Mouse (Mus musculus) hindbrain, embryonic 13.5 days (tissue): ENCODE results near the gene Psg28. TPM values are rescaled to one million over a fixed set of nuclear protein-coding genes. Genes with fewer than 3 reads are reported as not detected.
"Not testable (repeated sequence)": the region's sequence is repeated elsewhere in the genome, so short reads cannot be mapped to it uniquely, and the experiment has no call there.

Experiments used
- ATAC-seq: fragments of 200-750 bp; cut with Nextera tagmentation; 2 replicates; pipeline ENCODE4 v1.8.0; 2017; ENCODE audit warnings: moderate TSS enrichment; ENCODE audit not compliant: low FRiP score
- H3K27ac ChIP-seq: fragments of 300-500 bp; sonication (generic); 2 replicates; pipeline ENCODE4 v1.5.1; 2015; ENCODE audit warnings: inconsistent platforms, mild to moderate bottlenecking, moderate library complexity
- H3K27me3 ChIP-seq: fragments of 300-500 bp; sonication (generic); 2 replicates; pipeline ENCODE4 v1.6.1; 2015; ENCODE audit warnings: mild to moderate bottlenecking, inconsistent platforms
- H3K36me3 ChIP-seq: fragments of 300-500 bp; sonication (generic); 2 replicates; pipeline ENCODE4 v1.6.1; 2015; ENCODE audit warnings: mild to moderate bottlenecking, inconsistent platforms
- H3K4me1 ChIP-seq: fragments of 300-500 bp; sonication (generic); replicated peaks from 2 replicates; pipeline ENCODE4 v1.6.1; 2015; ENCODE audit warnings: inconsistent platforms
- H3K4me2 ChIP-seq: fragments of 300-500 bp; sonication (generic); 2 replicates; pipeline ENCODE4 v1.6.1; 2015; ENCODE audit warnings: inconsistent platforms, mild to moderate bottlenecking, moderate library complexity
- H3K4me3 ChIP-seq: fragments of 300-500 bp; sonication (generic); 2 replicates; pipeline ENCODE4 v1.5.1; 2015; ENCODE audit warnings: mild to moderate bottlenecking, inconsistent platforms
- H3K9ac ChIP-seq: fragments of 300-500 bp; sonication (generic); 2 replicates; pipeline ENCODE4 v1.6.1; 2015; ENCODE audit warnings: mild to moderate bottlenecking, inconsistent platforms
- H3K9me3 ChIP-seq: fragments of 300-500 bp; sonication (generic); 2 replicates; pipeline ENCODE4 v1.6.1; 2016; ENCODE audit warnings: inconsistent platforms
- WGBS: fragments of 180-500 bp; shearing (Covaris S2); methylation state at CpG from one replicate; pipeline ENCODE4 v1.1.7; 2015; 5-methylcytosine and 5-hydroxymethylcytosine counted together
- microRNA-seq: library from miRNA; unstranded; fragments of <30 nt; microRNA quantifications from one replicate; pipeline ENCODE4, GENCODE M21; 2016
- polyA plus RNA-seq: library from polyadenylated mRNA; unstranded; fragments of >200 nt; fragmentation: Nextera tagmentation; extraction: Ambion mirVana; gene quantifications from 2 replicates; pipeline ENCODE4 v1.2.1, GENCODE M21; 2015

The Psg28 gene
- polyA plus RNA-seq: 0.13 TPM in 1 of 2 replicates, not detected in the other

DNA sequence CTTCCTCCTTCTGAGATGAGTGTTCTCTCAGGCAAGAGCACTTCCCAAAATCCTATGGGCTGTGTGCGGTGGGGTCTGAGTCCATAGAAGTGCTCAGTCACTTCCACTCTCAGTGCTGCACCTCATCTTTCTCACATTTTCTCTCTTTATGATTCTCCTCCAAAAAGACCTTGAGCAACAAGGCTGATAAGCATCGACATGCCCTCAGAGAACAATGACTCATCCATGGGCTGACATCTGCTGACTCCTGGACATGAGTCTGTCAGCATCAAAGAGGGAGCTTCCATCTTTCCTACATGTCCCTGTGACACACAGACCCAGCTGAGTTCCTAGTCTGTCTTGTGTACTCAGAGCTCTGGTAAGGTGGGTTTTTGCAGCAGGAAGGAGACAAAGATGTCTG lies at the start of gene Psg28:
Gene Psg28 (minus strand): TSS at position 101 of the 400 bp plus-strand sequence.
- H3K4me2 ChIP-seq, H3K36me3 ChIP-seq, ATAC-seq, H3K4me3 ChIP-seq, H3K27ac ChIP-seq, H3K9ac ChIP-seq, H3K27me3 ChIP-seq, H3K4me1 ChIP-seq: not testable (repeated sequence)
- H3K9me3 ChIP-seq: peaks cover 28% of the 10 kb centered on the region
- 87% methylated on average over 2 of the region's 2 CpGs for WGBS

DNA sequence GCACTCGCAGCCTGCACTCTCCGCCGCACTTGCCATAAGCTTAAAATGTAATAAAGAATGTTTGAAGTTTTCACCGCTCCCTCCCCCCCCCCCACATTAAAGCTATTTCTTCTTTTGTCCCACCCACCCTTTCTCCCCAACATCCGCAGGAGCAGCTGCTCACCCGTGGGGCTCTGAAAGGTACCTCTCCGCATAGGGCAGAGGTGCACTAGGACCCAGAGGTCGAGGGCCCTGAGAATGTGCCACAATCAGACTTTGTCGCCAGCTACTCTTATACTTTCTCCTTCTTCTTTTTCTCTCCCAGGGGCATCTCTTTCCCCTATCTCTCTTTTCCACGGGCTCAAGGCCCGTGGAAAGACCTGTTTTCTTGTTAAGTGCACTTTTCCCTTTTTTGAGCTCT lies 28.4 kb downstream of the Psg28 start:
- Histone ChIP-seq H3K36me3 (no peaks in the 10 kb centered on the region), H3K4me2 (0 out of 2 replicates have a peak overlapping the region, but pooled peaks have one; percentile 8), H3K9me3 (peaks cover 17% of the 10 kb centered on the region), H3K27ac (no peak overlapping the region), H3K4me3 (peak overlapping the region; percentile 30), H3K27me3 (no peaks in the 10 kb centered on the region), H3K9ac (no peak overlapping the region), H3K4me1 (no peaks in the 10 kb centered on the region)
- peak; percentile 72; the same call in 1 of the 2 replicates for ATAC-seq
- 42% methylated on average over 10 of the region's 11 CpGs for WGBS

DNA sequence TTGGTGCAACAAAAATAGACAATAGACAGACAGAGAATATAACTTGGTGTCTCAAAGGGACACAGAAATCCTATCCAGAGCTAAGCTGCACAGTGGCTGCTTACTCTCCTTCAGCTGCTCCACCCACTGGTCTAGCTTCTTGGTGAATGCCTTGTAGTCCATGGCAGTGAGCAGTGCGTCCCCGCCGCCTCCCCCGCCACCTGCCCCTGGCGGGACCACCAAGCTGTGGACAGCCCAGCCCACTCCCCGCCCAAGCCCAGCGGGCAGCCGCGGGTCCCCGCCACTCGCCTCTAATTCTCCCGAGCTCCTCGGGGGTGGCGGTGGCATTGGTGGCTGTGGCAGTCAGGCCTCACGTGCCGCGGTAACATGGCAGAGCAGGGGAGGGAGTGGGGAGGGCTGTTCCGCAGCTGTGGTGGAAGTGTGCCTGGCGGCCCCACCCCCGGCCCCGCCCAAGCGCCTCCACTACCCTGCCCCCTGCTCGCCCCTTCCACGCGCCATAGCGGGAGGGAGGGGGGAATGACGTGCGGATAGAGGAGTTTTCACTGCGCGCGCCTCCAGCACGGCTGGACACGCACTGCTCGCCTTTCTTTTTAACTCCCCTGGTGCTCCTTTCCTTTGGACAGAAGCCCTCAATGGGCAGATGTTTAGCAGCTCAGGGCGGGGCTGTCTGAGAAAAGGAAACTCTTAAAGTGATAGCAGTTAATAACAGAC lies 29.2 kb downstream of the Psg28 start:
- H3K27ac ChIP-seq: peak overlapping the region; percentile 40
- H3K4me1 ChIP-seq: no peaks in the 10 kb centered on the region
- 40% methylated on average over 34 of the region's 35 CpGs for WGBS
- peaks cover 15% of the 10 kb centered on the region for H3K9me3 ChIP-seq
- peak overlapping the region; percentile 30 for H3K4me3 ChIP-seq
- peak; percentile 80 for ATAC-seq
- no peaks in the 10 kb centered on the region for H3K27me3 ChIP-seq
- H3K4me2 ChIP-seq: 0 out of 2 replicates have a peak overlapping the region, but pooled peaks have one; percentile 8
- no peak overlapping the region for H3K9ac ChIP-seq
- no peaks in the 10 kb centered on the region for H3K36me3 ChIP-seq

DNA sequence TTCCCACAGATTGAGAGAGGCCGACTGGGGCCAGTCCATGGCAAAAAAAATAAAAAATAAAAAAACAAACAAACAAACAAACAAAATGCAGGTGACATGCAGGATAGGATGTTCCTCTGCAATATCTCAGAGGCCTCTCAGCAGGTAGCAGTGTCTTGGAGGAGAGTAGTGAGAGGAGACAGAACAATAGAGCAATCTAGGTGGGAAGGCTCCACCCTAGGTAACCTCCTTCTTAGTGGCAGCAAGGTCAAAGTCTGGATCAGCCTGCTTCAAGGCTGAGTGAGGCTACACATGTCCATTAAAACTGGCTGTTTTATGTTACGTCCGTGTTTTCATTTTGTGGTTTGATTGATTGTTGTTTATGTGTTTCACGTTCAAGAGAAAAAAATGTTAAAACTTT lies 40.4 kb downstream of the Psg28 start:
- not testable (repeated sequence) for ATAC-seq, H3K27ac ChIP-seq, H3K4me3 ChIP-seq, H3K36me3 ChIP-seq, H3K27me3 ChIP-seq, H3K4me1 ChIP-seq, H3K4me2 ChIP-seq, H3K9ac ChIP-seq
- peaks cover 20% of the 10 kb centered on the region for H3K9me3 ChIP-seq
- WGBS: 86% methylated on average over 4 of the region's 4 CpGs

- H3K4me2 ChIP-seq: no peak overlapping the region
- H3K27ac ChIP-seq: no peak overlapping the region
- no peak overlapping the region for H3K4me3 ChIP-seq
- H3K9me3 ChIP-seq: peaks cover 26% of the 10 kb centered on the region
- 43% methylated on average over 2 of the region's 2 CpGs for WGBS
- no peaks in the 10 kb centered on the region for H3K36me3 ChIP-seq
- no peak overlapping the region for H3K9ac ChIP-seq
- H3K27me3 ChIP-seq: no peaks in the 10 kb centered on the region
- no peaks in the 10 kb centered on the region for H3K4me1 ChIP-seq
- ATAC-seq: no peak
These were observed 53.5 kb downstream of the Psg28 start for GRCm38 (mm10) chr7:18378295-18378694.

Small RNA genes lying within 50 kb of the gene (microRNA-seq; reads per million reads assigned to microRNA genes)
- not detected for gene Gm24715

Other genes starting within 250 kb of the Psg28 start
- not detected in 2 replicates for gene Mill1, start 186.7 kb downstream of the Psg28 start, polyA plus RNA-seq
- not detected in 2 replicates for gene Psg18, start 77.0 kb downstream of the Psg28 start, polyA plus RNA-seq
- gene Psg26, start 52.1 kb upstream of the Psg28 start, polyA plus RNA-seq: not detected in 2 replicates
- gene Psg25, start 100.2 kb upstream of the Psg28 start, polyA plus RNA-seq: not detected in 2 replicates
- not detected in 2 replicates for gene Psg27, start 135.3 kb upstream of the Psg28 start, polyA plus RNA-seq
- not detected in 2 replicates for gene Psg23, start 184.5 kb upstream of the Psg28 start, polyA plus RNA-seq
- not detected in 2 replicates for gene Psg21, start 224.7 kb upstream of the Psg28 start, polyA plus RNA-seq